Mouse (Mus musculus) spleen, adult 2 months (tissue): ENCODE measurements around the gene B4galnt3.

Experiments
- CTCF ChIP-seq: fragments of 200-500 bp; IDR thresholded peaks from 2 replicates; pipeline ENCODE4 v1.5.1; 2011; ENCODE audit warnings: mild to moderate bottlenecking, inconsistent platforms; ENCODE audit not compliant: insufficient read depth, insufficient read length, insufficient replicate concordance; ENCODE audit errors: extremely low read depth
- POLR2A ChIP-seq: fragments of 200-500 bp; IDR thresholded peaks from 2 replicates; pipeline ENCODE4 v1.6.1; 2011; ENCODE audit warnings: low read depth, low read length, inconsistent platforms

DNA sequence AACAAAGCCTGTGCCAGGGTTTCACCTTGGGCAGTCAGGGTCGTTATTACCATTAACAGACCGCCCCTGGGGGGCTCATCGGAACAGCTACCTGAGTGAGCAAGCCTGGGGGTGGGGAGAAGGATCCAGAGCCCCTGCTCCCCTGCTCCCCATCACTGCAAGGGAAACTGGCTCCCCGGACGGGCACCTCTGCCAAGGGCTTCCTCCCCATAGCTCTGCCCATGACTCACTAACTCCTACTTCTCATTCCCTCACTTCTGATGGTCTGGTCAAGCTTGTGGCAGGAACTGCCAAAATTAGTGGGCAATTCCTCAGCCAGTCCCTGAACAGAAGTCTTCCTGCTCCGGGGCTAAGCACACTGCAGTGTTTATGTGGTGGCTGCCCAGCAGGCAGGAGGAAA, 19.1 kb downstream of the B4galnt3 start:
- no peak for TF ChIP-seq CTCF
- no peak for TF ChIP-seq POLR2A
